Mouse (Mus musculus) liver, adult 2 months (tissue): ENCODE measurements around the gene Itpripl1.

Experiments used
- CTCF ChIP-seq: fragments of 200-500 bp; IDR thresholded peaks from 2 replicates; pipeline ENCODE4 v1.5.1; 2011; ENCODE audit warnings: low read depth, low read length, control low read depth
- POLR2A ChIP-seq: fragments of 200-500 bp; IDR thresholded peaks from 2 replicates; pipeline ENCODE4 v1.6.1; 2011; ENCODE audit warnings: low read length, control low read depth; ENCODE audit not compliant: insufficient read depth; ENCODE audit errors: extremely low read depth

DNA sequence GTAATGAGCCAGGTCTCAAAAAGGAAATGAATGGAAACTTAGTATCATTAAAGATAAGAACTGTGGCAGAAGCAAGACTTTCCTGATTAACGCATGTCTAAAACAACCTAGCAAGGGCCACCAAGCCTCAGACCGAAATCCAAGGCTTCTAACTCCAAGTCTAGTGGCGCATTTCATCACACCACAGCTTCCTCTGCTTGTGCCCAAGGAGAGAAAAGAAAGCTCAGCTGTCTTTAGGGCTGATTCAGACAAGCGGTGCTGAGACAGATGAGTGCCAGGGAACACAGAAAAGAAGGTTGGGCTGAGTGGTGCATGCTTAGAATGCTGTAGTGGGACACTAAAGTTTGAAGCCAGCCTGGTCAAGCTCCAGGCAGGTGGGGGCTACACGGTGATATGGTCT lies 14.3 kb downstream of the Itpripl1 start:
- TF ChIP-seq POLR2A (no peak), CTCF (no peak)
